Mouse (Mus musculus): ENCODE measurements around the gene Zbtb7a. TPM values are rescaled to one million over a fixed set of nuclear protein-coding genes. Genes with fewer than 3 reads are reported as not detected.
A peak's percentile ranks its signal among the peaks of the same experiment; 100 is the strongest.

Zbtb7a gene
- total RNA-seq (2014; rRNA removed) (37.3 and 38.4 TPM in 2 replicates), polyA plus RNA-seq (2015; fragmentation: Nextera tagmentation; extraction: Ambion mirVana) (22.0 and 22.3 TPM in 2 replicates)

DNA sequence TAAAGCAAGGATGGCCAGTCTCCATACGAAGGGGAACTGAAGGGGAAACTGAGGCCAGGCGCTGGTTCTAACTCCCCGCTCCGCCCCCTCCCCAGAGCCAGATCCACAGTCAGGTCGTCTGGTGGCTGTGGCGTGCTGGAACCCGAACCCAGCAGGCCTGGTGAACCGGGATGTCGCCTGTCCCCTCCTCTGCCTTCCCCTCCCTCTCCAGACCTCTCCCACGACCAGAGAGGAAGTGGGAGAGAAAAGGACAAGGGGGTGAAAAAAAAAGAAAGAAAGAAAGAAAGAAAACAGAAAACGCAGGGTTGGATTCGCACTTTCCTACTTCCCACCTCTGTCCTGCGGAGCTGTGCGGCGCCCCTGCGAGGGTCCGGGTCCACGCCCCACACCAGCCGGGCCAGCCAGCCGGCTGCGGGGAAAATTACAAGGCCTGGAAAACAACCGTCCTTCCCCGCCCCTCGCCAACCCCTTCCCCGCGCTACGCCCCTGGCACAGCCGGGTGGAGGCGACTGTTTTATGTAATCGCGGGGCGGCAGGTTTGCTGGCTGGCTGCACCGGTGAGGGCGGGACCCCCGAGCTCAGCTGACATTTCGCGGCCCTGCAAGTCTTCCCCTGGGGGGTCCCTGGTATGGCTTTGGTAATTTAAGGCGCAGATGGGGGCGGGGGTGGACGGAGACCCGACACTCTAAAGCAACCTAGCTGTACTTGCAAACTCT lies at the start of gene Zbtb7a:
Zbtb7a (plus strand) TSS at position 255 of the 716 bp plus-strand sequence.
- H3K4me2 ChIP-seq (ENCODE audit: low read depth, low read length), result peak within 1 kb of the TSS; percentile 99
- H3K9ac ChIP-seq (replicated peaks; ENCODE audit: low read length), result peak within 1 kb of the TSS; percentile 96
- H3K4me1 ChIP-seq (ENCODE audit: insufficient read depth, low read length), result peaks cover 18% of the 10 kb centered on the region
- H3K9me3 ChIP-seq (ENCODE audit: low read length), result no peaks in the 10 kb centered on the region
- DNase-seq (ENCODE audit: low spot score) (no peak), ATAC-seq (no peak)
- WGBS, result 3% methylated on average over 40 of the region's 41 CpGs
- TF ChIP-seq CTCF (IDR thresholded peaks at IDR 0.05; ENCODE audit: low read depth), result no peak
- no peaks in the 10 kb centered on the region for H3K36me3 ChIP-seq (ENCODE audit: insufficient read depth, low read length)
- peak within 1 kb of the TSS; percentile 96 for H3K27ac ChIP-seq
- peaks cover 10% of the 10 kb centered on the region for H3K27me3 ChIP-seq (ENCODE audit: insufficient read depth, low read length)
- peak within 1 kb of the TSS; percentile 94 for H3K4me3 ChIP-seq (ENCODE audit: low read length)

DNA sequence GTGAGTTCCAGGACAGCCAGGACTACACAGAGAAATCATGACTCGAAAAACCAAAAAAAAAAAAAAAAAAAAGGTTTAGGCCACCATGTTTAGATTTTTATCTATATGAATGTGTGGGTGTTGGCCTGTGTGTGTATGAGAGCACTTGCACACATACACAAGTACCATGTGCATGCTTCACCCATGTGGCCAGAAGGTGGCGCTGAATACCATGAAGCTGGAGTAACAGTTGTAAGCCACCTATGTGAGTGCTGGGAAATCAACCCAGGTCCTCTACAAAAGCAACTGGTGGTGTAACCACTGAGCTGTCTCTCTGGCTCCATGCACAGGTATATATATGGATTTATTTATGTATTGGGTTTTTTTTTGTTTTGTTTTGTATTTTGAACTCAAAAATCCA lies 48.0 kb upstream of the Zbtb7a start:
- Histone ChIP-seq H3K27me3 (ENCODE audit: insufficient read depth, low read length) (no peaks in the 10 kb centered on the region), H3K4me1 (ENCODE audit: insufficient read depth, low read length) (0 out of 2 replicates have a peak, but pooled peaks cover 3% of the 10 kb centered on the region), H3K27ac (no peak overlapping the region), H3K9me3 (ENCODE audit: low read length) (no peaks in the 10 kb centered on the region), H3K4me2 (ENCODE audit: low read depth, low read length) (no peak overlapping the region), H3K36me3 (ENCODE audit: insufficient read depth, low read length) (peaks cover 2% of the 10 kb centered on the region; the same call in 1 of the 2 replicates), H3K9ac (replicated peaks; ENCODE audit: low read length) (no peak overlapping the region), H3K4me3 (ENCODE audit: low read length) (no peak overlapping the region)
- no peak for ATAC-seq
- 50% methylated on average over 2 of the region's 2 CpGs for WGBS
- no peak for DNase-seq (ENCODE audit: low spot score)
- peak; percentile 42; the same call in 1 of the 2 replicates for TF ChIP-seq CTCF (IDR thresholded peaks at IDR 0.05; ENCODE audit: low read depth)

DNA sequence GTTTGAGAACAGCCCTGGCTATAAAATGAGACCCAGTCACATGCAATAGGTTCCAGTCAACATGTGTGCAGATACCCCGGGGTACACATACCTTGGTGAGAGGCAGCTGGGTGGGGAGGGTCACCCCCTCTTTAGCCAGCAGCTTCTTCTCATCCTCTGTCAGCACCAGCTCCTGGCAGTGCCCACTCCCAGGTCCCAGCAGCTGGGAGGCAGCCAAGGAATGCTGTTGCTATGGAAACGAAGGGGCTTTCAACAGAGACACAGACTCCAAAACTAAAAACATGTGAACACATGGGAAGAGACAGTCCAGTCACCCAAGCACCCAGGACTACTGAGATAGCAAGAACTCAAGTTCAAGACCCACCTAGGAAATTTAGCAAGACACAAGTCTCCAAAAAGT lies 45.8 kb upstream of the Zbtb7a start:
- Histone ChIP-seq H3K9ac (replicated peaks; ENCODE audit: low read length) (no peak overlapping the region), H3K9me3 (ENCODE audit: low read length) (no peaks in the 10 kb centered on the region), H3K4me2 (ENCODE audit: low read depth, low read length) (no peak overlapping the region), H3K4me1 (ENCODE audit: insufficient read depth, low read length) (0 out of 2 replicates have a peak, but pooled peaks cover 3% of the 10 kb centered on the region), H3K27me3 (ENCODE audit: insufficient read depth, low read length) (no peaks in the 10 kb centered on the region), H3K4me3 (ENCODE audit: low read length) (no peak overlapping the region), H3K36me3 (ENCODE audit: insufficient read depth, low read length) (no peaks in the 10 kb centered on the region), H3K27ac (no peak overlapping the region)
- peak; percentile 53 for ATAC-seq
- WGBS, result 40% methylated on average over 2 of the region's 2 CpGs
- no peak for TF ChIP-seq CTCF (IDR thresholded peaks at IDR 0.05; ENCODE audit: low read depth)
- DNase-seq (ENCODE audit: low spot score), result peak; percentile 75

DNA sequence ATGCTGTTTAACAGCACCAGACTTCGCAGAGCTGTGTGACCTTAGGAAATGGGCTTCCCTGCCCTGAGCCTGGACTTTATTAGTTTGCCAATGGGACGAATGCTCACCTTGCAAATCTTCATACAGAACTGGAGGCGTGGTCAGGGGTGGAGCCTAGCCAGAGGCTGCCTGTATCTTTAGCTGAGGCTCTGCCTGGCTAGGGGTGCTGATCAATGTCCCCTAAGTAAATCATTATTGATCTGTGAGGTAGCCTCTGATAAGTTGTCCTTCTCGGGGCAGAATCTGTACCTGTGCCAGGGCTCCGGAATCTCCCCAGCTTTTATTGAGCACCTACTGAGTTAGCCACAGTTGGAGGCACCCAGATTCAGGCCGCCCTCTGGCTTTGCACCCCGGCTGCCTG lies 44.4 kb upstream of the Zbtb7a start:
- no peak for DNase-seq (ENCODE audit: low spot score)
- 75% methylated on average over 7 of the region's 7 CpGs for WGBS
- H3K27me3 ChIP-seq (ENCODE audit: insufficient read depth, low read length), result no peaks in the 10 kb centered on the region
- no peak overlapping the region for H3K4me2 ChIP-seq (ENCODE audit: low read depth, low read length)
- no peaks in the 10 kb centered on the region for H3K9me3 ChIP-seq (ENCODE audit: low read length)
- no peak for ATAC-seq
- no peak overlapping the region for H3K4me3 ChIP-seq (ENCODE audit: low read length)
- no peak overlapping the region for H3K27ac ChIP-seq
- 0 out of 2 replicates have a peak, but pooled peaks cover 3% of the 10 kb centered on the region for H3K4me1 ChIP-seq (ENCODE audit: insufficient read depth, low read length)
- no peaks in the 10 kb centered on the region for H3K36me3 ChIP-seq (ENCODE audit: insufficient read depth, low read length)
- TF ChIP-seq CTCF (IDR thresholded peaks at IDR 0.05; ENCODE audit: low read depth), result no peak
- no peak overlapping the region for H3K9ac ChIP-seq (replicated peaks; ENCODE audit: low read length)

DNA sequence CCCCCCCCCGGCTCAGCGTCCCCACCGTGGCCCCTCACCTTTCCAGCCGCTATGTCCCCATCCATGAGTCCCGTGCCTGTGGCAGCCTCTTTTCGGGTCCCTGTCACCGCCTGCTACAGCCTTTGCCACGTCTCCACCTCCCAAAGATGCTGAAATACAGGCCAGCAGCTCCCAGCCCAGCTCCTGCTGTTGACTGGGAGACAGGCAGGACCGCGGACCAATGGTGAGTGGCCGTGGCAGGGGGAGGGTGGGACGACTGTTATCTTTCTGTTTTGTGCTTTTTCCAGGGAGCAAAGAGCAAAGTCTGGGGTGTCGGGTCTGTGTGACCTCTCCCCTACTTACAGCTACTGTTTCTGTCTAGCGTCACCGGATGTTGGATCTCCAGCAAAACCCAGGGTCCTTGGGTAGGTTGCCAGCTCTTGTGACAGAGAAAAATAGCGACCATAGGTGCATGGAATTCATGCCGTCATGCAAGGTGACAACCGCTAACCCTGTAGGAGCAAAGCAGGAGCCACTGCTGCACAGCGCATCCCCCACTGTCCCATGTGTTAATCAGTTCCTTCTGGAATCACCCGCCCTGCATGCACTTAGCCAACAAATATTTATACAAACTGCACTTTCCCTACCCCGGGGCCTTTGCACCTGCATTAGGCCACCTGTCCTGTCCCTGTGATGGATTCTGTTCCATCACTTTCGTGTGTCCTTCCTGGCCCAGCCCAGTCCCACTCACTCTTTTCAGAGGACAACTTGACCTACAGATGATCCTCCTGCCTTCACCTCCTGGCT lies 42.4 kb upstream of the Zbtb7a start:
- H3K4me3 ChIP-seq (ENCODE audit: low read length), result no peak overlapping the region
- 0 out of 2 replicates have a peak, but pooled peaks cover 3% of the 10 kb centered on the region for H3K4me1 ChIP-seq (ENCODE audit: insufficient read depth, low read length)
- H3K27me3 ChIP-seq (ENCODE audit: insufficient read depth, low read length), result no peaks in the 10 kb centered on the region
- no peaks in the 10 kb centered on the region for H3K36me3 ChIP-seq (ENCODE audit: insufficient read depth, low read length)
- no peak for TF ChIP-seq CTCF (IDR thresholded peaks at IDR 0.05; ENCODE audit: low read depth)
- WGBS, result 64% methylated on average over 22 of the region's 22 CpGs
- H3K27ac ChIP-seq, result no peak overlapping the region
- H3K9me3 ChIP-seq (ENCODE audit: low read length), result no peaks in the 10 kb centered on the region
- no peak overlapping the region for H3K9ac ChIP-seq (replicated peaks; ENCODE audit: low read length)
- no peak for ATAC-seq
- H3K4me2 ChIP-seq (ENCODE audit: low read depth, low read length), result no peak overlapping the region
- DNase-seq (ENCODE audit: low spot score), result no peak

DNA sequence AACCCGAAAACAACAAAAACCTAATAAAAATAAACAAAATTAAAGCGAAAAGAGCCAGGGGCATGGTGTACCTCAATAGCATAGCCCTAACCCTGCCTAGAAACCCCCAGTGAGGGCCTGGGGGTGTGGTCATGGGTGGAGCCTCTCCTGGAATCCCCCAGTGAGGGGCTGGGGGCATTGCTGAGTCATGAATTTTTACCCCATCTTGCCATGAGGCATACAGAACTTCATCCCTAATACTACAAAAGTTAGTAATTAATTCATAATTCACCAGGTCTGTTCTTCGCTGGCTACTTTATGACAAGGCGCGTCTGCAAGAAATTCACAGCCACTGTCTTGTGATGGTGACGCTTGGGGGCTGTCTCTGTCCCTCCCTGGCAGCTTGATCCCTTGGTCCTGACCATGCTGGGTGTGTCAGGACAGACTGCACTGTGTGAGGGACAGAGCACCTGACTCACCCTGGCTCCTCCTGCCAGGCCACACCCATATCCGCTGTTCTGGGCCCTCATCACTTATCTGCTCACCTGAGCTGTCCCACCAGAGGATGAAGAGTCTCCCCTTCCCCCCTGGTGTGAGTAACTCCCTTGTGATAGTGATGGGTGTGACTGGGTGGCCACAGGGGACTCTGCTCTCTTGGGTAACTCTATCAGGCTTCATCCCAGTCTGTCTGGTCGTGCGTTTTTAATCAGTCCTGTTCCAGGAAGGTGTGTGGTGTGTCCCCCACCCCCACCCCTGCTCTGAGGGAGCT lies 39.9 kb upstream of the Zbtb7a start:
- H3K4me3 ChIP-seq (ENCODE audit: low read length), result no peak overlapping the region
- DNase-seq (ENCODE audit: low spot score) (no peak), ATAC-seq (no peak)
- no peaks in the 10 kb centered on the region for H3K9me3 ChIP-seq (ENCODE audit: low read length)
- no peaks in the 10 kb centered on the region for H3K36me3 ChIP-seq (ENCODE audit: insufficient read depth, low read length)
- H3K9ac ChIP-seq (replicated peaks; ENCODE audit: low read length), result no peak overlapping the region
- H3K27ac ChIP-seq, result no peak overlapping the region
- no peak for TF ChIP-seq CTCF (IDR thresholded peaks at IDR 0.05; ENCODE audit: low read depth)
- WGBS, result 64% methylated on average over 9 of the region's 9 CpGs
- no peaks in the 10 kb centered on the region for H3K27me3 ChIP-seq (ENCODE audit: insufficient read depth, low read length)
- H3K4me1 ChIP-seq (ENCODE audit: insufficient read depth, low read length), result no peaks in the 10 kb centered on the region
- no peak overlapping the region for H3K4me2 ChIP-seq (ENCODE audit: low read depth, low read length)
